Mouse (Mus musculus) hematopoietic stem cell, adult 5-6 weeks (primary cell): ENCODE data around the gene Slfn1. TPM values are rescaled to one million over a fixed set of nuclear protein-coding genes. Genes with fewer than 3 reads are reported as not detected.
"Not testable (repeated sequence)": the region's sequence is repeated elsewhere in the genome, so short reads cannot be mapped to it uniquely, and the experiment has no call there.

Experiments used
- ATAC-seq, 2 experiments: fragments of 125-278 bp in 1 of 2; replicated peaks in 1 of 2; 2 replicates each; pipeline ENCODE4 v1.8.0; 2016 to 2017; ENCODE audit warnings: inconsistent platforms in 2 of 2, mild to moderate bottlenecking in 2 of 2, moderate number of reproducible peaks in 2 of 2, low read depth in 1 of 2, moderate TSS enrichment in 1 of 2; ENCODE audit not compliant: low FRiP score in 2 of 2, poor library complexity in 2 of 2, severe bottlenecking in 2 of 2, insufficient read depth in 1 of 2, low TSS enrichment in 1 of 2
- total RNA-seq: library from RNA; stranded (forward); fragments of 172-1452, 232-1000 nt; gene quantifications from 2 replicates; pipeline ENCODE4 v1.2.3, GENCODE M21; 2017

Gene Slfn1
- total RNA-seq, 1 experiment from 2014 or later: 13.5 TPM

DNA sequence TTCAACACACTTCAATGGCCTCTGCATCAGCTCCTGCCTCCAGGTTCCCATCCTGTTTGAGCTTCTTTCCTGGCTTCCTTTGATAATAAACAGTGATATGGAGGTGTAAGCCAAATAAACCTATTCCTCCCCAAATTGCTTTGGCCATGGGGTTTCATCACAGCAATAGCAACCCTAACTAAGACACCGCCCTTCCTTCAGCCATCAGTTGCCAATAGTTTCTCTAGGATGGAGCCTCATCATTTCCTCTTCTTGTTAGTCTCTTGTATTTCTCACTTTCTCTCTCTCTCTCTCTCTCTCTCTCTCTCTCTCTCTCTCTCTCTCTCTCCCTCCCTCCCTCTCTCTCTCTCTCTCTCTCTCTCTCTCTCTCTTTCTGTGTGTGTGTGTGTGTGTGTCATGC is 32.3 kb downstream of the Slfn1 start:
- ATAC-seq: not testable (repeated sequence)

Other genes with a start within 250 kb of the Slfn1 start
- 15.8 and 18.8 TPM in 2 replicates for gene Rffl, start 245.6 kb upstream of the Slfn1 start, total RNA-seq
- 15.2 and 21.4 TPM in 2 replicates for gene Rad51d, start 226.2 kb upstream of the Slfn1 start, total RNA-seq
- not detected in 2 replicates for gene Fndc8, start 224.7 kb upstream of the Slfn1 start, total RNA-seq
- gene Nle1, start 208.4 kb upstream of the Slfn1 start, total RNA-seq: 28.5 and 30.5 TPM in 2 replicates
- 0.15 and 1.6 TPM in 2 replicates for gene Unc45b, start 206.3 kb upstream of the Slfn1 start, total RNA-seq
- gene Slfn5, start 165.5 kb upstream of the Slfn1 start, total RNA-seq: 14.1 and 30.8 TPM in 2 replicates
- 50.1 and 52.5 TPM in 2 replicates for gene Slfn9, start 125.0 kb upstream of the Slfn1 start, total RNA-seq
- gene Slfn8, start 96.0 kb upstream of the Slfn1 start, total RNA-seq: 44.3 and 56.4 TPM in 2 replicates
- 37.2 and 65.0 TPM in 2 replicates for gene Slfn2, start 51.7 kb upstream of the Slfn1 start, total RNA-seq
- gene Slfn4, start 58.3 kb downstream of the Slfn1 start, total RNA-seq: 13.2 and 31.0 TPM in 2 replicates
- gene Slfn3, start 74.5 kb downstream of the Slfn1 start, total RNA-seq: 25.6 and 32.5 TPM in 2 replicates
- gene Slfn14, start 169.9 kb downstream of the Slfn1 start, total RNA-seq: not detected in 2 replicates
- gene Ap2b1, start 182.2 kb downstream of the Slfn1 start, total RNA-seq: 57.6 and 58.0 TPM in 2 replicates
- gene Pex12, start 185.7 kb downstream of the Slfn1 start, total RNA-seq: 10.3 and 10.4 TPM in 2 replicates